Mouse (Mus musculus): ENCODE results near the gene C2cd2l.
"Not testable (repeated sequence)": the region's sequence is repeated elsewhere in the genome, so short reads cannot be mapped to it uniquely, and the experiment has no call there.

C2cd2l gene

GRCm38 (mm10) chr9:44314910-44315309 is 5.2 kb downstream of the C2cd2l start:
- in situ Hi-C loops (cut with MboI; ENCODE audit: low sequenced_read_pairs), result no loop called here

- in situ Hi-C loops (cut with MboI; ENCODE audit: low sequenced_read_pairs), result no loop called here
These were observed 5.9 kb downstream of the C2cd2l start for GRCm38 (mm10) chr9:44314257-44314547.

- in situ Hi-C loops (cut with MboI; ENCODE audit: low sequenced_read_pairs), result no loop called here
These were observed 6.4 kb downstream of the C2cd2l start for GRCm38 (mm10) chr9:44313476-44314256.

GRCm38 (mm10) chr9:44311136-44312134 is 8.7 kb downstream of the C2cd2l start:
- in situ Hi-C loops (cut with MboI; ENCODE audit: low sequenced_read_pairs), result no loop called here

- in situ Hi-C loops (cut with MboI; ENCODE audit: low sequenced_read_pairs), result no loop called here
These were observed 9.3 kb downstream of the C2cd2l start for GRCm38 (mm10) chr9:44310750-44311135.

- in situ Hi-C loops (cut with MboI; ENCODE audit: low sequenced_read_pairs), result no loop called here
These were observed 10.3 kb downstream of the C2cd2l start for GRCm38 (mm10) chr9:44309756-44310155.

- in situ Hi-C loops (cut with MboI; ENCODE audit: low sequenced_read_pairs), result no loop called here
These were observed 12.8 kb downstream of the C2cd2l start for GRCm38 (mm10) chr9:44307248-44307647.

GRCm38 (mm10) chr9:44306532-44306931 is 13.6 kb downstream of the C2cd2l start:
- in situ Hi-C loops (cut with MboI; ENCODE audit: low sequenced_read_pairs), result no loop called here

GRCm38 (mm10) chr9:44305466-44306079 is 14.5 kb downstream of the C2cd2l start, which contains the start of gene Hinfp:
TSS of gene Hinfp (minus strand) at chr9:44305671.
- in situ Hi-C loops (cut with MboI; ENCODE audit: low sequenced_read_pairs), result no loop called here

GRCm38 (mm10) chr9:44300001-44300400 is 20.1 kb downstream of the C2cd2l start:
- in situ Hi-C loops (cut with MboI; ENCODE audit: low sequenced_read_pairs), result not testable (repeated sequence)

GRCm38 (mm10) chr9:44292490-44292889 is 27.6 kb downstream of the C2cd2l start:
- in situ Hi-C loops (cut with MboI; ENCODE audit: low sequenced_read_pairs), result no loop called here

GRCm38 (mm10) chr9:44288959-44289291 is 31.2 kb downstream of the C2cd2l start:
- in situ Hi-C loops (cut with MboI; ENCODE audit: low sequenced_read_pairs), result no loop called here

GRCm38 (mm10) chr9:44288076-44288958 is 31.8 kb downstream of the C2cd2l start, which contains the start of gene Abcg4:
TSS of gene Abcg4 (minus strand) at chr9:44288615.
- in situ Hi-C loops (cut with MboI; ENCODE audit: low sequenced_read_pairs), result no loop called here

- in situ Hi-C loops (cut with MboI; ENCODE audit: low sequenced_read_pairs), result no loop called here
These were observed 32.5 kb downstream of the C2cd2l start for GRCm38 (mm10) chr9:44287401-44288075.

GRCm38 (mm10) chr9:44287003-44287400 is 33.1 kb downstream of the C2cd2l start:
- in situ Hi-C loops (cut with MboI; ENCODE audit: low sequenced_read_pairs), result no loop called here

- in situ Hi-C loops (cut with MboI; ENCODE audit: low sequenced_read_pairs), result no loop called here
These were observed 33.7 kb downstream of the C2cd2l start for GRCm38 (mm10) chr9:44286256-44286850.

- in situ Hi-C loops (cut with MboI; ENCODE audit: low sequenced_read_pairs), result no loop called here
These were observed 36.9 kb downstream of the C2cd2l start for GRCm38 (mm10) chr9:44283183-44283582.

GRCm38 (mm10) chr9:44269973-44270372 is 50.1 kb downstream of the C2cd2l start:
- in situ Hi-C loops (cut with MboI; ENCODE audit: low sequenced_read_pairs), result no loop called here

GRCm38 (mm10) chr9:44269077-44269476 is 51.0 kb downstream of the C2cd2l start:
- in situ Hi-C loops (cut with MboI; ENCODE audit: low sequenced_read_pairs), result no loop called here
